Mouse (Mus musculus) skeletal muscle tissue, adult 2 months (tissue): ENCODE measurements around the gene Prss16.

ENCODE experiments used
- DNase-seq: peaks from one replicate; pipeline ENCODE4 v3.0.0-alpha.2; 2012; ENCODE audit warnings: low read depth, low spot score

The Prss16 gene

GRCm38 (mm10) chr13:22009642-22010041 lies at the start of gene Prss16:
Prss16 (minus strand) TSS chr13:22009742.
- no peak for DNase-seq

GRCm38 (mm10) chr13:22053754-22054153 lies 44.2 kb upstream of the Prss16 start:
- no peak for DNase-seq

GRCm38 (mm10) chr13:22051523-22051859 lies 41.9 kb upstream of the Prss16 start:
- no peak for DNase-seq

GRCm38 (mm10) chr13:22050591-22051522 lies 41.3 kb upstream of the Prss16 start:
- DNase-seq, result peak; percentile 66

- DNase-seq, result no peak
Measured at GRCm38 (mm10) chr13:22049737-22050440, 40.3 kb upstream of the Prss16 start.

GRCm38 (mm10) chr13:22049041-22049440 lies 39.5 kb upstream of the Prss16 start:
- DNase-seq, result no peak

DNA sequence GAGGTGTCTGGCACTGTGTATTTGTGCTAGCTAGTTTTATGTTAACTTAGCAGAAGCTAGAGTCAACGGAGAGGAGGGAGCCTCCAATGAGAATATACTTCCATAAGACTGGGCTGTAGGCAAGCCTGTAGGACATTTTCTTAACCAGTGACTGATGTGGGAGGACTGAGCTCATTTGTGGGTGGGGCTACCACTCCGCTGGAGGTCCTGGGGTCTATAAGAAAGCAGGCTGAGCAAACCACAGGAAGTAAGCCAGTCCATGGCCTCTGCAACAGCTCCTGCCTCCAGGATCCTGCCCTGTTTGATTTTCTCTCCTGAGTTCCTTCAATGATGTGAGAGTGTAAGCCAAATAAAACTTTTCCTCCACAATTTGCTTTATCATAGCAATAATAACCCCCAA lies 35.8 kb upstream of the Prss16 start:
- DNase-seq, result no peak

DNA sequence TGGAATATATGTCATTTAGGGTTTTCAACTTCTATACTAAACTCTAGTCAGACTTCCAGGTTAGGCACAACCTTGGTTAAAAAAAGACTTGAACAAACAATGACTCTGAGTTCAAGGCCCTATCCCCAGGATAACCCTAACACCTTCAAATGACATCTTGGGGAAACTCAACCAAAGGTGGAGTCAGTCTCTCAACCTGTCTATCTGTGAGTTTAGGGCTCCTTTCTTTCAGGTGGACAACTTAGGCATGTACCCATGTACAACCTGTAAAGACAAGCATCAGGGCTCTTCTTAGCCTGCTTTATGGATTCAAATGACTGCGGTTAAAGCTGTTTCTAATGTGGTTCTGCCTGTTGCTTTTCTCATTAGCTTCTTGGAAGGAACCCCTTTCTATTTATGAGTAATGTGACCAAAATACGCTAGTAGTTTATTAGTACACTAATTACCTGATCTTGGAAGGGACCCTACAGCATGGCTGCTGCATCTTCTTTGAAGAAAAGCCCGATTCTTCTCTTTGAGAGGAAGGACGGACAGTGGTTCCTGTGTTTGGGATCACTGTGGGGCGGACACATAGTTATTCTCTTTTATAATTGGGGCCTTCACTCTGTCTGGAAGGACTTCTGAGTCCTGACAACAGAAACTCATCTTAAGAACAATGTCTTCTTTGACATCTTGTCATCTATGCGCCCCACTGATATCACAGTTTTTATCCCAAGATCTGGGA lies 35.1 kb upstream of the Prss16 start:
- no peak for DNase-seq

DNA sequence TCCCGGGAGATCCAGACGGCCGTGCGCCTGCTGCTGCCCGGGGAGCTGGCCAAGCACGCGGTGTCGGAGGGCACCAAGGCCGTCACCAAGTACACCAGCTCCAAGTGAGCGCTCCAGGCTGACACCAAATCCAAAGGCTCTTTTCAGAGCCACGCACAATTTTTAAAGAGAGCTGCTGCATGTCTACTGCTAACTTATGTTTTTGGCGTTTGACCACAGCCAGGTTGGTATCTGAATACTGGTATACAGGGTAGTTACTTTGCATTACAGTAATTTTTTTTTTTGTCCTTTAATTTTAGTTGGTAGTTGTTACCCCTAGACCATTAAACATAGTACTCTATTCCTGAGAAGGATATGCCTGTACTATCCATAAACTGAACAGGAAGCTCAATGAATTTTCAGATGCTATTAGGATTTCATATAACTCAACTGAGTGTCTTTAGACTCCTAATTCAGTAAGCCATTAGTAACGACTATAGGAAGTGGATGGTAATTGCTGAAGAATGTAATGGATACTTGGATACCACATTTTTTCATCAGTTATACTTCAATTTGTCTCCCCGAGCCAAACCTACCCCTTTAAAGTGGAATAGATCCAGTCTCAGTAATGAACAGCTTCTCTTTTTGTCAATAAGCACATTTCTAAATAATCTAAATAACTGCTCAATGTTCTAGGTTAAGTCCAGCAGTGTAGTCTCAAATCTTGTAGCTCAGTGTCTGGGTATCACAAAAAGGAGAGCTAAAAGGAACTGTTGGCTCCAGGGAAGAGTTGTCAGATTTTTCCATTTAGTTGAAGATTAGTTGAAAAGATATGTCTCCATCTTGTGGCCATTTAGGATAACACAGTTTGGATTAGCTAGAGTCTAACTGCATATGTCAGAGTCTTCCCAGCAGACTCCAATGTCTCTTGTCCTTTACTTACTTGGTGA lies 34.2 kb upstream of the Prss16 start:
- peak; percentile 33 for DNase-seq

DNA sequence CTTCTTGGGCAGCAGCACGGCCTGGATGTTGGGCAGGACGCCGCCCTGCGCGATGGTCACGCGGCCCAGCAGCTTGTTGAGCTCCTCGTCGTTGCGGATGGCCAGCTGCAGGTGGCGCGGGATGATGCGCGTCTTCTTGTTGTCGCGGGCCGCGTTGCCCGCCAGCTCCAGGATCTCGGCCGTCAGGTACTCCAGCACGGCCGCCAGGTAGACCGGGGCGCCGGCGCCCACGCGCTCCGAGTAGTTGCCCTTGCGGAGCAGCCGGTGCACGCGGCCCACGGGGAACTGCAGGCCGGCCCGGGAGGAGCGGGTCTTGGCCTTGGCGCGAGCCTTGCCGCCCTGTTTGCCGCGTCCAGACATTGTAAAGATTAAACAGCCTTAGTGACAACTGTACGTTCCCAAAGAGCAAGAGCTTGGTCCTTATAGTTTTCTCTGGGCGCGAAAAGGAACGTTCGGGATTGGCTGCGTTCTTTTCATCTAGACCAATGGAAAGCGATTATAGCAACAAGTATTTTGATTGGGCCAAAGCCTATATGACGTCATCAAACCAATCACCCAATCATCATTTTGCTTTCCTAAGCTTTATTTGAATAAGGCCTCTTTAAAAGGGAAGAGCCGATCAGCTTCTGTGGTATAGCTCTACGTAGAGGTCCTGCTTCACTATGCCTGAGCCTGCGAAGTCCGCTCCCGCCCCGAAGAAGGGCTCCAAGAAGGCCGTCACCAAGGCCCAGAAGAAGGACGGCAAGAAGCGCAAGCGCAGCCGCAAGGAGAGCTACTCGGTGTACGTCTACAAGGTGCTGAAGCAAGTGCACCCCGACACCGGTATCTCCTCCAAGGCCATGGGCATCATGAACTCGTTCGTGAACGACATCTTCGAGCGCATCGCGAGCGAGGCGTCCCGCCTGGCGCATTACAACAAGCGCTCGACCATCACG lies 33.3 kb upstream of the Prss16 start, which contains the start of the genes Hist1h2ag and Hist1h2bj:
Hist1h2ag (minus strand) TSS at position 377 of the 935 bp plus-strand sequence.
Hist1h2bj (plus strand) TSS at position 647 of the 935 bp plus-strand sequence.
- DNase-seq, result peak; percentile 96

- no peak for DNase-seq
Measured at GRCm38 (mm10) chr13:22041651-22042567, 32.4 kb upstream of the Prss16 start.

GRCm38 (mm10) chr13:22041142-22041536 lies 31.6 kb upstream of the Prss16 start, which contains the start of gene Hist1h4i:
Hist1h4i (minus strand) TSS chr13:22041362.
- DNase-seq, result peak; percentile 92

DNA sequence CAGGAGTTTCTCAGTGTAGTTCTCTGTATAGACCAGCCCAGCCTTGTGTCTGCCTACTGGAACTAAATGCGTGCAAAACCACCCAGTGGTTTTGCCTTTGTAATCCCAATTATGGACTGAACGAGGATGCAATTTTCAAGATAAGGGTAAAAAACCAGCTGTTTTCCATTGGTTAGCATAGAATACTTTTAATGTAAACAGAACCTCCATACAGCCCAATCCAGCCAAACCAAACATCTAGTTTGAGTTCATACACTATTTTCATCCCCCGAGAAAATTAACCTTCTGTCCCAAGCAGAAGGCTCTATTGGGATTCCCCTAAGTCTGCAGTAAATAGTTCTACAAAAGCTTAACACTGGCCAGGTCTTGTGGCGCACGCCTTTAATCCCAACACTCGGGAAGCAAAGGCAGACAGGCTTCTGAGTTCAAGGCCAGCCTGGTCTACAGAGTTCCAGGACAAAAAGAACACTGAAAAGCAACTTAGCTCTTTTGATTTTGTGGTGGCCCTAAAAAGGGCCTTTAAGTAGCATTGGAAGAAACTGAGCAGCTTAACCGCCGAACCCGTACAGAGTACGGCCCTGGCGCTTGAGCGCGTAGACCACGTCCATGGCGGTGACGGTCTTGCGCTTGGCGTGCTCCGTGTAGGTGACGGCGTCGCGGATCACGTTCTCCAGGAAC lies 31.1 kb upstream of the Prss16 start:
- DNase-seq, result no peak

- DNase-seq, result no peak
Measured at GRCm38 (mm10) chr13:22039951-22040463, 30.5 kb upstream of the Prss16 start.

DNA sequence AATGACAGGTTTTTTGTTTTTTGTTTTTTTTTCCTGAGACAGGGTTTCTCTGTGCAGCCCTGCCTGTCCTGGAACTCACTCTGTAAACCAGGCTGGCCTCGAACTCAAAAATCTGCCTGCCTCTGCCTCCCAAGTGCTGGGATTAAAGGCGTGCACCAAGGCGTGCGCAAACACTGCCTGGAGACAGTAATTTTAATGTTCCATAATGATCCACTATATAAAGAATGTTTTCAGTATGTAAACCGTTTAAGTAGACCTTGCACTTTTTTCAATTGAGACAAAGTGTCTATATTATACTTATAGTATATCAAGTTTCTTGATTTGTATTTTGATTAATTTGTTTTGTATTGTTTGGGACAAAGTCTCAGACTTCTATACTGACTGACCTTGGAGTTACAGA lies 29.8 kb upstream of the Prss16 start:
- DNase-seq, result no peak

DNA sequence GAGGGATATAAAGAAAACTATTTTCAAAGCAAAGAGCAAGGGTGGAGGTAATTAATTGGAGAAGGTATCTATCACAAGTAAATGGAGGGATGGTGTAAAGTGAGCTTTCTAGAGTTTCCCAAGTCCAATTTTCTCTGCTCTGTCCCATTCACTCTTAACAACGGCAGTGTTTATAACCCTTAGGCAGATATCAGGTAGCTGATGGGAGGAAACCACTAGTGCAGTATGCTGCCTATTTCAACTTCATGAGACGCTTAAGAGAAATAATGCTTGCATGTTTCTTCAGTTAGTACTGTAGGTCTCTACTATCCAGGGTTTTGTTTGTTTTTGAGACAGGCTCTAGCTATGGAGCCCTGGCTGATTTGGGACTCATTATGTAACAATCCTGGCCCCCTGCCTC lies 27.9 kb upstream of the Prss16 start:
- no peak for DNase-seq

DNA sequence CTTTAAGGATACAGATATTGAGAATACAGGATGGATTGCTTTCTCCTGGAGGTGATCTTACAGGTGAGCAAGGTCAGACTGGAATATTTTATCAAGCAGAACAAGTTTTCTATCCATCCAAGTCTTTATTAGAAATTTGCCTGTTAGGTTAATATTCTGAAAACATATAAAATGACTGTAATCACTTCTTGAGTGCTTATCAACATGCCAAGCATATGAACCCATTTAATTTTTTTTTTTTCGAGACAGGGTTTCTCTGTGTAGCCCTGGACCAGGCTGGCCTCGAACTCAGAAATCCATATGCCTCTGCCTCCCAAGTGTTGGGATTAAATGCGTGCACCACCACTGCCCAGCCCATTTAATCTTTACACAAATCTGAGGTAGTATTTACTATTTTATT lies 27.4 kb upstream of the Prss16 start:
- DNase-seq, result no peak
